Mouse (Mus musculus): Measurements from ENCODE around the gene Scgn.

DNA sequence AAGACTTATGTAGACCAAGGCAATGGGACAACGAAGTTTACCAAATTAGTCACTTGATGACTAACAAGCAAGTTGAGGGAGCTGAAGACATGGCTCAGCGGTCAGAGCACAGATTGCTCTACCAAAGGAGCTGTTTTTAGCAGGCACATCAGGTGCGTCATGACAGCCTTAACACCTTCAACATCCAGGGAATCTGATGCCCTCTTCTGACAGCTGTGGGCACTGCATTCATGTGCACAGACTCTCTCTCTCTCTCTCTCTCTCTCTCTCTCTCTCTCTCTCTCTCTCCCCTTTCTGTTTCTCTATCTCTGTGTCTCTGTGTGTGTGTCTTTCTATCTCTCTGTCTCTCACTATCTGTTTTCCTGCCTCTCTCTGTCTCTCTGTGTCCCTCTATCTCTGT, 40.1 kb downstream of the Scgn start:
- TF ChIP-seq CTCF (IDR thresholded peaks at IDR 0.05; ENCODE audit: borderline replicate concordance, extremely low read depth, insufficient read depth, insufficient read length): peak; percentile 26; the same call in 1 of the 2 replicates
- no peak for TF ChIP-seq POLR2A (IDR thresholded peaks at IDR 0.05; ENCODE audit: borderline replicate concordance, extremely low read depth, insufficient read depth, insufficient read length, poor library complexity, severe bottlenecking)

Measured in brain, embryonic 14.5 days (tissue).